Mouse (Mus musculus) myocyte (in vitro differentiated cells): ENCODE results near the gene Txn2. TPM values are rescaled to one million over a fixed set of nuclear protein-coding genes. Genes with fewer than 3 reads are reported as not detected.

Source experiments
- H3K27me3 ChIP-seq: one replicate; pipeline ENCODE4 v1.6.1; 2011; ENCODE audit not compliant: control insufficient read depth, insufficient read depth, insufficient read length
- H3K36me3 ChIP-seq: one replicate; pipeline ENCODE4 v1.6.1; 2011; ENCODE audit not compliant: control insufficient read depth, insufficient read depth
- H3K4me2 ChIP-seq: one replicate; pipeline ENCODE4 v1.6.1; 2011; ENCODE audit warnings: low read depth, control low read depth
- H3K4me3 ChIP-seq: one replicate; pipeline ENCODE4 v1.5.1; 2011; ENCODE audit warnings: mild to moderate bottlenecking, control low read depth, moderate library complexity
- H3K79me2 ChIP-seq: one replicate; pipeline ENCODE4 v1.6.1; 2011; ENCODE audit not compliant: control insufficient read depth, insufficient read depth
- H3ac ChIP-seq: one replicate; pipeline ENCODE4 v1.6.1; 2011; ENCODE audit not compliant: control insufficient read depth, insufficient read length
- CEBPB ChIP-seq: IDR thresholded peaks from 2 replicates; pipeline ENCODE4 v1.6.1; 2011; ENCODE audit warnings: mild to moderate bottlenecking, moderate library complexity; ENCODE audit not compliant: poor library complexity, insufficient read depth, severe bottlenecking
- E2F4 ChIP-seq: IDR thresholded peaks from one replicate; pipeline ENCODE4 v1.6.1; 2011; ENCODE audit warnings: mild to moderate bottlenecking, control low read depth, moderate library complexity; ENCODE audit not compliant: insufficient read depth
- MAX ChIP-seq: IDR thresholded peaks from one replicate; pipeline ENCODE4 v1.6.1; 2011; ENCODE audit warnings: low read depth, mild to moderate bottlenecking, control low read depth
- MYOD1 ChIP-seq, 3 experiments: IDR thresholded peaks; one replicate each; pipeline ENCODE4 v1.6.1; 2011; ENCODE audit warnings: control low read depth in 2 of 3, low read depth in 2 of 3, mild to moderate bottlenecking in 2 of 3, moderate library complexity in 1 of 3; ENCODE audit not compliant: insufficient read length in 2 of 3, control insufficient read depth in 1 of 3
- MYOG ChIP-seq, 3 experiments: IDR thresholded peaks; one replicate each; pipeline ENCODE4 v1.6.1; 2011; ENCODE audit warnings: control low read depth in 2 of 3, low read depth in 2 of 3, mild to moderate bottlenecking in 2 of 3; ENCODE audit not compliant: insufficient read length in 2 of 3, control insufficient read depth in 1 of 3, insufficient read depth in 1 of 3
- POLR2A ChIP-seq: IDR thresholded peaks from one replicate; pipeline ENCODE4 v1.6.1; 2011; ENCODE audit warnings: low read depth, mild to moderate bottlenecking, control low read depth, moderate library complexity; ENCODE audit not compliant: insufficient read length
- POLR2AphosphoS2 ChIP-seq: IDR thresholded peaks from one replicate; pipeline ENCODE4 v1.6.1; 2011; ENCODE audit warnings: low read depth, control low read depth; ENCODE audit not compliant: insufficient read length
- REST ChIP-seq: IDR thresholded peaks from one replicate; pipeline ENCODE4 v1.6.1; 2011; ENCODE audit warnings: mild to moderate bottlenecking, control low read depth, moderate library complexity; ENCODE audit not compliant: insufficient read depth, insufficient read length
- SRF ChIP-seq: IDR thresholded peaks from one replicate; pipeline ENCODE4 v1.6.1; 2011; ENCODE audit warnings: low read depth; ENCODE audit not compliant: control insufficient read depth, insufficient read length
- TCF12 ChIP-seq: IDR thresholded peaks from one replicate; pipeline ENCODE4 v1.6.1; 2011; ENCODE audit warnings: mild to moderate bottlenecking, control low read depth; ENCODE audit not compliant: poor library complexity, insufficient read depth, severe bottlenecking
- TCF3 ChIP-seq: IDR thresholded peaks from one replicate; pipeline ENCODE4 v1.6.1; 2011; ENCODE audit warnings: low read depth, control low read depth; ENCODE audit not compliant: insufficient read length
- USF1 ChIP-seq: IDR thresholded peaks from one replicate; pipeline ENCODE4 v1.6.1; 2011; ENCODE audit warnings: low read depth, mild to moderate bottlenecking, control low read depth, moderate library complexity
- polyA plus RNA-seq: library from polyadenylated mRNA; unstranded; fragments of >200 nt; fragmentation: generic; extraction: Trizol; gene quantifications from one replicate; pipeline ENCODE4 v1.2.1, GENCODE M21; 2012; ENCODE audit warnings: missing spikeins

Gene Txn2
- polyA plus RNA-seq, result 383 TPM

DNA sequence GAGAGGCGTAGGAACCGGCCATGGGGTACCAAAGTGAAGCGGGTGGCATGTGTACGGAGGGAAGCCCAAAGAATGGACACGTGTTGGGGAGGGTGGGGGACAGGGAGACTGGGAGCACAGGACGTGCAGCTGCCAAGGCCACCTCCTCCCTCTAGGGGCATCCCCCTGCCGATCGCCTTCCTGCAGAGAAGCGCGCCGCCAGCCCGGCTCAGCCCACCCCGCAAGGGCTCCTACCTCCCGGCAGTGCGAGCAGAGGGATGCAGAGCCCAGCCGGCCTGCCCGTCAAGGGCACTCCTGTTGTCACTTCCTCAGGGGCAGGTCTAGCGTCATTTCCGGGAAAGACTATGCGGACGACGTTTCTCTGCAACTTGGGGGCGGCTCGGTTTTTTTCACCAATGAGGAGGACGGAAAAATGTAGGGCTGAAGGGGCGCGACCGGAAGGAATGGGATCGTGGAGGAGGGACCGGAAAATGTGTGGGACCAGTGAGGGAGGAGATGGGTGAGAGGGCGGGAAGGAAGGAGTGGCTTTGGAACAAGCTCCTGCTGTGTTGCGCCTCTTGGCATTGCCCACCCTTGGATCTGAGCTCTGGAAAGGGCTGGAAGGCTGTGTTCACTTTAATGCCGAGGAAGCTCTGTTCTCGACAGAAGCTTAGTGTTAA lies at the start of gene Txn2:
Txn2 (minus strand) TSS at position 334 of the 659 bp plus-strand sequence.
- peak within 1 kb of the TSS; percentile 90 for H3K4me2 ChIP-seq
- H3K79me2 ChIP-seq, result peaks cover 28% of the 10 kb centered on the region
- H3K27me3 ChIP-seq, result no peaks in the 10 kb centered on the region
- peaks cover 27% of the 10 kb centered on the region for H3K36me3 ChIP-seq
- TF ChIP-seq MYOD1 (IDR thresholded peaks at IDR 0.05; ENCODE audit: control insufficient read depth in 1 of 3, insufficient read length in 2 of 3, low read depth in 2 of 3) (peak in 2 of 3 experiments; percentile 60 to 83), USF1 (peak; percentile 69), TCF3 (no peak), TCF12 (no peak), CEBPB (no peak), SRF (peak; percentile 54), POLR2A (peak; percentile 75), POLR2AphosphoS2 (peak; percentile 81), MYOG (IDR thresholded peaks at IDR 0.05; ENCODE audit: control insufficient read depth in 1 of 3, insufficient read depth in 1 of 3, insufficient read length in 2 of 3, low read depth in 2 of 3) (peak in 2 of 3 experiments; percentile 37 to 73), MAX (peak; percentile 92), REST (no peak), E2F4 (peak; percentile 89)
- peak within 1 kb of the TSS; percentile 72 for H3K4me3 ChIP-seq
- peak within 1 kb of the TSS; percentile 26 for H3ac ChIP-seq

DNA sequence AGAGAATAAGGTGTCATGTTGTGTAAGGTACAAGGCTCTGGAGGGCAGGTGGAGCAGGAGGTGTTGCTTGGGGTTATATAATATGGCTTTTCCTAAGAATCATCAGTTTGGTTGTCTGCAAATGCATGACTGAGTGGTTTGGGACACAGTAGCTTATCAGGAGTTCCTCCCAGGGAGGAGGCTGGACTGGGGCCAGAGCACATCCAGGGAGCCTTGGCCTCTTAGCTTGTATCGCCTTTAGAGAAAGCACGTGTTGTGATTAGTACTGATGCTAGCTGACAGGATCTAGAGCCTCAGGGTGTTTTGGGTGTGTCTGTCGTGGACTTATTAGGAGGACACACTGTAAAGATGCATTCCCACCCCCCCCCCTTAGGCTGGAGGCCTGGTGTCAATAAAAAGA lies 48.9 kb upstream of the Txn2 start:
- Histone ChIP-seq H3K79me2 (no peaks in the 10 kb centered on the region), H3ac (no peak overlapping the region), H3K27me3 (peaks cover 53% of the 10 kb centered on the region), H3K4me2 (no peak overlapping the region), H3K4me3 (no peak overlapping the region), H3K36me3 (no peaks in the 10 kb centered on the region)
- TF ChIP-seq TCF3, result no peak
- TF ChIP-seq CEBPB, result no peak
- TF ChIP-seq REST, result no peak
- TF ChIP-seq POLR2AphosphoS2, result no peak
- no peak for TF ChIP-seq MYOD1 (IDR thresholded peaks at IDR 0.05; ENCODE audit: control insufficient read depth in 1 of 3, insufficient read length in 2 of 3, low read depth in 2 of 3)
- no peak for TF ChIP-seq TCF12

DNA sequence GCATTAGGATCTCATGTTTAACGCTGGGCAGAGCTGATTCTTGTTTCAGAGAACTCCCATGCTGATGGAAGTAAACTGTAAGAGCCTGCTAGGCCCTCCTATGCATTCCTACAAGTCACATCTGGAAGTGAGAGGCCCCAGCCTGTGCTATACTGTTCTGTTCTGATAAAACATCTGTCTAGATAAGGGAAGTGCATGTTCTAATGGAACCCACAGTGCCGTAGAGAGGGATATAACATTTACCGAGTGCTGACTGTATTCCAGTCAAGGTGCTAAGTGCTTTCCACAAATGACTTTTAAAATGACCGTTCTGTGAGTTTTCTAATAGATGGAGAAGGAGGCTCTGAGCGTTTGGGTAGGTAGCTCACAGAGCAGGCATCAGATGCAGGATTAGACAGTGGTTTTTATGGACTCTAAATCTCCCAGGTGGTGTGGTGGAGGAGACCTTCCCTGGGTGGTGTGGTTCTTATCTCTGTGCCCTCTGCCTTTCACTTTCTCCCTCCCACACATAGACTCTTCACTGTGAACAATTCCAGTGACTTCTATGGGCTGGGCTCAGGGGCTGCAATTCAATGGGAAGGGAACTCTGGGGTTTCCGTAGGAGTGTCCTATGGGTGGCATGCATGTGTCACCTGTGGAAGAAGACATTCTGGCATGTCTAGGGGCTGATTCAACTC lies 45.5 kb upstream of the Txn2 start:
- TF ChIP-seq REST (no peak), SRF (no peak), CEBPB (no peak), TCF3 (no peak), MYOD1 (IDR thresholded peaks at IDR 0.05; ENCODE audit: control insufficient read depth in 1 of 3, insufficient read length in 2 of 3, low read depth in 2 of 3) (no peak)
- Histone ChIP-seq H3K4me2 (no peak overlapping the region), H3K27me3 (peaks cover 21% of the 10 kb centered on the region), H3ac (no peak overlapping the region), H3K79me2 (peaks cover 13% of the 10 kb centered on the region), H3K36me3 (no peaks in the 10 kb centered on the region), H3K4me3 (no peak overlapping the region)

DNA sequence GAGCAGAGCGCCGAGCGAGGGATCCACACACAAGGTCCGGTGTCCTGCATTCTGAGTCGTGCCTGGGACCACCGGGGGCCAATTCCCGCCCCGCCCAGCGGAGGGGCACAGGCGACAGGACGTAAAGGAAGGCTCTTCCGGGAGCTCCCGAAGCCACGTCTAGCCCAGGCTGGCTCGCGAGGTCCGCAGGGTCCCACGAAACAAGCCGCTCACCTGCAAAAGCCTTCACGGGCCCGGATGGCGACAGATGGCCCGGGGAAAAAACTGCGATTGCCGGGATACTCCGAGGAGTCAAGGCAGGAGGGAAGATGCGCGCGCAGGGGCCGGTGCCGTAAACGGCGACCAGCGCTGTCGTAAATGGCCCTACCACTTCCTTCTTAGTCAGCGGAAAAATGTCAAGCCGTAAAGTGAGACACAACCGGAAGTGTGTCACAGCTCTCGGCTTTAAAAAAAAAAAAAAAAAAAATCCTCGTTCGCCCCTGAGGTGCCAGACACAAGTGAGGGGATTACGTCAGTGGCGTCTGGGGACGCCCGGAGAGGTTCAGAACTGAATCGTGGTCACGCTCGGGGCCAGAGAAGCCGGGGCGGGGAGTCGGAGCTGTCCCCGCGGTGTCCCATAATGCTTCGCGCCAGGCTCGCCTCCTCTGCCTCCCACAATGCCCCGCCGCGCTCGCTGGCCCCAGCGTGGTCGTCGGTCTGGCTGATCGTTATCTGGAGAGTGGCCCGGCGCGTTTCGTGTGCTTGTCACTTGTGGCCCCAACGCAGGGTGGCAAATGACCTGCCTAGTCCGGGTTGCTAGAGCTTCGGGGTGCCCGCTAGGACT lies 41.9 kb upstream of the Txn2 start, which contains the start of gene Eif3d:
Eif3d (minus strand) TSS at position 344 of the 823 bp plus-strand sequence.
- Histone ChIP-seq H3K79me2 (peaks cover 30% of the 10 kb centered on the region), H3K4me3 (peak within 1 kb of the TSS; percentile 83), H3K27me3 (peaks cover 6% of the 10 kb centered on the region), H3K4me2 (peak within 1 kb of the TSS; percentile 94), H3K36me3 (peaks cover 30% of the 10 kb centered on the region), H3ac (peak within 1 kb of the TSS; percentile 44)
- no peak for TF ChIP-seq TCF12
- TF ChIP-seq POLR2A, result peak; percentile 95
- no peak for TF ChIP-seq TCF3
- no peak for TF ChIP-seq MAX
- peak; percentile 51 for TF ChIP-seq REST
- peak in 1 of 3 experiments; percentile 27 for TF ChIP-seq MYOG (IDR thresholded peaks at IDR 0.05; ENCODE audit: control insufficient read depth in 1 of 3, insufficient read depth in 1 of 3, insufficient read length in 2 of 3, low read depth in 2 of 3)
- peak; percentile 99 for TF ChIP-seq POLR2AphosphoS2
- TF ChIP-seq SRF, result peak; percentile 71
- TF ChIP-seq MYOD1 (IDR thresholded peaks at IDR 0.05; ENCODE audit: control insufficient read depth in 1 of 3, insufficient read length in 2 of 3, low read depth in 2 of 3), result peak in 1 of 3 experiments; percentile 35
- no peak for TF ChIP-seq USF1
- TF ChIP-seq E2F4, result no peak
